Mouse (Mus musculus): ENCODE results near the gene Olfr402.
"Not testable (repeated sequence)": the region's sequence is repeated elsewhere in the genome, so short reads cannot be mapped to it uniquely, and the experiment has no call there.

Olfr402 gene

GRCm38 (mm10) chr11:74153229-74153628, at the start of gene Olfr402:
Gene Olfr402 (plus strand): TSS chr11:74153529.
- no peak for DNase-seq

GRCm38 (mm10) chr11:74105066-74105465, 48.3 kb upstream of the Olfr402 start:
- no peak for DNase-seq

DNA sequence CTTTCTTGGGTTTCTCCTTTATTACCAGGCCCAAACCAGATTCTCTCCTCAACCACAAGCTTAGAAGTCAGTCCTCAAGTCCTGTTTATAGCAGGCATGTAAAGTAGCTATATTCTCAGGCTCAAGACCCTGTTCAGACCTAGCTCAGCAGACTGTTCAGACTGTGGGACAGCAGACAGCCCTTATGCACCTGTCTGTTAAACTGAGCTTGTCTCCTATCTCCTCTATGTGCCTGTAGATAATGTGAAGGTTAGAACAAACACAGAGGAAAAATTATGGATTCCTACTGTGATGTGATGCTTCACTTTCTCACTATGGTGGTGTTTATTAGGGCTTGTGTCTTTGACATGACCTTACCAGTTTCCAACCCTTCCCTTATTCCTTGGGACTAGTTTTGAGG, 39.9 kb upstream of the Olfr402 start, which contains the start of gene Olfr401:
Olfr401 (plus strand) TSS at position 301 of the 400 bp plus-strand sequence.
- DNase-seq = no peak

- DNase-seq = not testable (repeated sequence)
Measured at GRCm38 (mm10) chr11:74140001-74140400, 13.3 kb upstream of the Olfr402 start.

DNA sequence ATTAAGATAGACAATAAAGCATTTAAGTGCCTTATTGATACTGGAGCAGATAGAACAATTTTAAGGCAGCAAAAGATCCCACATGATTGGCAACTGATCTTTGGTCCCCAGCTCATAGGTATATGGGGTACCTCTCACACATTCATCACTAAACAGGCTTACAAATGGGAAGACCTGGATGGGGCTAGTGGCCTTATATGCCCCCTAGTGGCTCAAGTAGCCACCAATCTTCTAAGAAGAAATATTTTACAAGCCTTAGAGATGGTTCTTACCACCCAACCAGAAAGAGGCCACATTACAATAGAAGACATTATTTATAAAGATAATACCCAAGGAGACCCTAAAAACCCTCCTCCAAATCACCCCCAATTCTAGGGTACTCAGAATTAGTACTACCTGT, 7.5 kb upstream of the Olfr402 start:
- DNase-seq = no peak

DNA sequence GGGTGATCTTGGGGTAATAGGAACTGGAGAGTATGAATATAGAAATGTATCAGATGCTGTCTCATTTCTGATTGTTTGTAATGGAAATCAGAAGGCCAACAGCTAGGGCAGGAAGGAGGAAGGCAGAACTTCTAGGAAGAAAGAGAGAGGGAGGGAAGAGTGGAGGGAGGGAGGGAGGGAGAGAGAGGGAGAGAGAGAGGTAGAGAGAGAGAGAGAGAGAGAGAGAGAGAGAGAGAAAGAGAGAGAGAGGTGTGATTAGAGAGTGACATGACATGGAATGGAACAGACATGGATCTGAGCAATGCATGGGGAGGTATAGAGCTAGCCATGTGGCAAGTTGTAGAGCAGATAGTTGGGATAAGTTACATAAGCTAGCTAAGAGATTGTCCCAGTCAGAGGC, 15.4 kb downstream of the Olfr402 start:
- DNase-seq = no peak

DNA sequence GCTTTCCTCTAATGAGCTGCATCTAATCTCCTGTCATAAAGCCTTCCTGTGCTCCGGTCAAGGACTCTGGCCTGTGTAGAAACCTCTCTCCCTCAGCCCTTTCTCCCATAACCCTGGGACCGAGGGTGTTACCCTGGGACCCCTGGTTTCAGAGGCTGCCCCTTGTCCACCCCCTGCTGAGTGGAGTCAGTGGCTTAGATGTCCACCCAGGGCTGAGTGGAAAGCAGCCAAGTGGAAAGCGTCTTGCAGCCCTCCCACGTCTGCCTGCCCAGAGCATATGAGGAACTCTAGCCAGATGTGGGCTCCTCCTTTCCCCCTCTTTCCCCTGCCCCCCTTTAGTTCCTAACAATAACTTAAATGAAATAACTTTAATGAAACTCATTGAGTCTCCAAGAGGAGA, 29.8 kb downstream of the Olfr402 start:
- no peak for DNase-seq

DNA sequence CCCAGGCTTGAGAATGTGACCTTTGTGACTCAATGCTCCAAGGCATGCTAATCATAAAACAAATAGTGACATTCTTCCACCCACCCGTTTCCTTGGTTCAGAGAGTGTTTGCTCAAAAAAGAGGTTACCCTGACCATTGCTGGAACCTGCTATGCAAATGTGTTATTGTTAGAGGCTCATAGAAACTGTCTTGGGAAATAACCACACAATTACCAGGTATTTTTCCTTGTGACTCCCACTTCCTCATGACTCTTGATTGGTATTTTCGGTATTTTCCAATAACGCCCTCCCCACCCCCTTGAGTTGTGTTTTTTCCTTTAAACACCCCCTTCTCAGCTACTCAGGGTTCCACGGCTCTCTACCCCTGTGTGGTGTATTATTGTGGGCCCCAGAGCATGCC, 30.4 kb downstream of the Olfr402 start:
- no peak for DNase-seq

DNA sequence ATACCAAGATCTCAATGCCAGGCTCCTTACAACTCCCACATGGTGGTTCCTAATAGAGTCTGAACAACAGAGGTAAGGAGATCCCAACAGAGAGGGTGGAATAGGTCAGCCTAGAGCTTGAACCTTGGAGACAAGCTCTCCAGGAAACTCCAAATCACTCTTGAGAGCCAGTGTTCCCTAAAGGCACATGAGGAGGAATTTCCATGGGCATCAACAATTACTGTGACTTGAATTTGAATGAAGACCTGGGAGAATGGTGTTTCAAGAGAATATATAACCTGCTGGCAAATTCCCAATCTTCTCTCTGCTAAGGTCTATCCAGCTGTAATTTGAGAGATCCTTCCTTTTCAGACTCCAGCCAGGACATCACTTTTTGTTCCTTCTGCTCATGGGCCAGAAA, 32.6 kb downstream of the Olfr402 start, which contains the start of gene Olfr403:
Olfr403 (plus strand) TSS at position 301 of the 400 bp plus-strand sequence.
- DNase-seq = no peak

Data from right cerebral cortex, adult 18-20 months (tissue).